Comparison of ENCODE assay signal across 8 mouse cellular contexts in the genomic region with DNA sequence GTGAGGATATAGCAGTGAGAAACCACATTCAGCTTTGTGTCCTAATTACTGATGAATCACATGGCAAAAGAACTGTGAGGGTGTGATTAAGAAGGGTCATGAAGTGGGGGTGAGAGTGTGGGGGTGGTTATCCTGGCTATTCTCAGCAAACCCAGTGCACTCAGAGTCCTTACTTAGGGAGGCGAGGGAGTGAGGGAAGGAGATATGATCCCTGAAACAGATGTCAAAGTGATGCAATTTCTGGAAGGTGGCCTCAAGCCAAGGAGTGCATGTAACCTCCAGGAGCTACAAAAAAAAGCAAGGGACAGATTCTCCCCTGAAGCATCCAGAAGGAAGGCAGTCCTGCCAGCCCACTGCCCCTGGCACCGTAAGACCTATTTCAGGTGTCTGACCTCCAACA. TPM values are rescaled to one million over a fixed set of nuclear protein-coding genes. Genes with fewer than 3 reads are reported as not detected.
A peak's percentile ranks its signal among the peaks of the same experiment; 100 is the strongest.
DNase-seq lines count a peak whose midpoint lies in the region; ATAC-seq lines count a peak whose summit lies in the region.

No protein-coding gene starts in this region.

- H3K27me3 ChIP-seq in heart, embryonic 13.5 days (replicated peaks) = no peaks in the 10 kb centered on the region
- no peaks in the 10 kb centered on the region for H3K27me3 ChIP-seq in hindbrain, embryonic 16.5 days (replicated peaks; ENCODE audit: control insufficient read depth, insufficient read depth, low read length)

- ATAC-seq in heart, embryonic 13.5 days (ENCODE audit: extremely low read depth, insufficient number of reproducible peaks, low FRiP score, low TSS enrichment) = no peak
- ATAC-seq in hindbrain, embryonic 16.5 days = no peak

- H3K9ac ChIP-seq in heart, embryonic 13.5 days = peak overlapping the region; percentile 14; the same call in 1 of the 2 replicates
- H3K9ac ChIP-seq in hindbrain, embryonic 16.5 days (ENCODE audit: low read depth, low read length) = no peak overlapping the region

- no peaks in the 10 kb centered on the region for H3K9me3 ChIP-seq in heart, embryonic 13.5 days
- H3K9me3 ChIP-seq in hindbrain, embryonic 16.5 days (ENCODE audit: control insufficient read depth, low read length) = no peaks in the 10 kb centered on the region

- H3K36me3 ChIP-seq in heart, embryonic 13.5 days = no peaks in the 10 kb centered on the region
- no peaks in the 10 kb centered on the region for H3K36me3 ChIP-seq in hindbrain, embryonic 16.5 days (ENCODE audit: control insufficient read depth, insufficient read depth, low read length)

- peak; percentile 71 for DNase-seq in adrenal gland, postnatal 10 days
- DNase-seq in adrenal gland, postnatal 4 days (ENCODE audit: low spot score in 2 of 2) = no peak
- DNase-seq in urinary bladder, postnatal 25 days (ENCODE audit: low spot score) = peak; percentile 21
- DNase-seq in urinary bladder, adult 18-20 months (ENCODE audit: low spot score in 2 of 2) = no peak
- peak; percentile 56 for DNase-seq in testis, postnatal 14 days (ENCODE audit: low spot score)
- no peak for DNase-seq in right cerebral cortex, postnatal 10 days (ENCODE audit: low spot score in 2 of 2)

- H3K4me3 ChIP-seq in heart, embryonic 13.5 days = no peak overlapping the region
- H3K4me3 ChIP-seq in hindbrain, embryonic 16.5 days (ENCODE audit: low read length) = no peak overlapping the region

- H3K4me2 ChIP-seq in heart, embryonic 13.5 days = no peak overlapping the region
- no peak overlapping the region for H3K4me2 ChIP-seq in hindbrain, embryonic 16.5 days (ENCODE audit: low read length)

- H3K27ac ChIP-seq in heart, embryonic 13.5 days (replicated peaks) = 0 out of 2 replicates have a peak overlapping the region, but pooled peaks have one; percentile 12
- H3K27ac ChIP-seq in hindbrain, embryonic 16.5 days (ENCODE audit: low read depth, low read length) = no peak overlapping the region

- peaks cover 48% of the 10 kb centered on the region for H3K4me1 ChIP-seq in heart, embryonic 13.5 days
- H3K4me1 ChIP-seq in hindbrain, embryonic 16.5 days (ENCODE audit: control insufficient read depth, insufficient read depth, low read depth, low read length) = no peaks in the 10 kb centered on the region

- WGBS in heart, embryonic 13.5 days = 53% methylated on average over 2 of the region's 2 CpGs
- 78% methylated on average over 2 of the region's 2 CpGs for WGBS in hindbrain, embryonic 16.5 days

RNA-seq across cellular contexts. Expression of a gene that starts 40.2 kb away (rescaled TPM):
- 10 to 100 TPM; 26.2 to 61.3 TPM for total RNA-seq in adrenal gland, postnatal 10 days (2021)
- 10 to 100 TPM; 63.4 to 65.0 TPM for total RNA-seq in adrenal gland, postnatal 4 days (2021)
- 18.5 and 21.5 TPM in 2 replicates for polyA plus RNA-seq in heart, embryonic 13.5 days (2015; fragmentation: Nextera tagmentation; extraction: Ambion mirVana)
- polyA plus RNA-seq in hindbrain, embryonic 16.5 days (2015; fragmentation: Nextera tagmentation; extraction: Ambion mirVana) = 9.3 and 10.8 TPM in 2 replicates

Comparison
In these comparisons a context has a peak if more than half of its experiments do, and no peak if none do; other contexts are left out.
1. DNase-seq: peak in adrenal gland, postnatal 10 days (single experiment), urinary bladder, postnatal 25 days (single experiment) and testis, postnatal 14 days (single experiment); none in adrenal gland, postnatal 4 days (0 of 2), urinary bladder, adult 18-20 months (0 of 2) and right cerebral cortex, postnatal 10 days (0 of 2).